Mouse (Mus musculus): ENCODE data around the gene Ttyh3. TPM values are rescaled to one million over a fixed set of nuclear protein-coding genes. Genes with fewer than 3 reads are reported as not detected.
A peak's percentile ranks its signal among the peaks of the same experiment; 100 is the strongest.

Ttyh3 gene
- polyA plus RNA-seq, 1 experiment: 95.1 TPM

DNA sequence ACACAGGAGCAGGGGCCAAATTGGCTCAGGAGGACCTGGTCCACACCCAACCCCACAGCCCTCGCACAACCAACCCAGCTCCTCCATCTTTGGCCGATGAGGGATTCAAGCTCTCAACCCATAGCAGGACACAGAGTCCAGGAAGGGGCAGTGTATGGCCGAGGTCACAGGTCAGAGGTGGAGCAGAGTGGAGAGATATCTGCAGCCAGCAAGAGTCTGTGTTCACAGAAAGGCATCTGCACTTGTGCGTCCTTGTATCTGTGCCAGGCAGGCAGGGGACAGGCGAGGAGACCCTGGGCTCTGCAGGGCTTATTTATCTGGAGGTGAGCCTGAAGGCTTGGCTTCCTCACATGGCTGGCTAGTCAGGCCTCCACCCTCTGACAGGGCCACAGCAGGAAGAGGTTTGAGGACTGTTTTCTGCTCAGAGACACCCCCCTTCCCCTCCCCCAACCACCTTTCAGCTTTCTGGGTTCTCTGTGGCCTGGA is 73.4 kb downstream of the Ttyh3 start:
- WGBS: 47% methylated on average over 5 of the region's 5 CpGs
- TF ChIP-seq POLR2A (IDR thresholded peaks at IDR 0.05; ENCODE audit: low read depth, low read length): no peak
- no peak for TF ChIP-seq CTCF (IDR thresholded peaks at IDR 0.05; ENCODE audit: extremely low read depth, insufficient read depth, insufficient read length, insufficient replicate concordance)
- Histone ChIP-seq H3K4me3 (ENCODE audit: extremely low read depth, insufficient read depth, insufficient read length) (no peak overlapping the region), H3K27ac (ENCODE audit: insufficient read depth, low read length) (peak overlapping the region; percentile 73), H3K4me1 (ENCODE audit: control insufficient read depth, insufficient read depth, insufficient read length) (peaks cover 9% of the 10 kb centered on the region; the same call in 1 of the 2 replicates), H3K36me3 (ENCODE audit: control insufficient read depth, insufficient read depth, low read length) (no peaks in the 10 kb centered on the region), H3K27me3 (ENCODE audit: control insufficient read depth, insufficient read depth, low read length) (no peaks in the 10 kb centered on the region)
- DNase-seq (ENCODE audit: low read depth in 1 of 2, low spot score in 2 of 2): peak; percentile 52 to 65

DNA sequence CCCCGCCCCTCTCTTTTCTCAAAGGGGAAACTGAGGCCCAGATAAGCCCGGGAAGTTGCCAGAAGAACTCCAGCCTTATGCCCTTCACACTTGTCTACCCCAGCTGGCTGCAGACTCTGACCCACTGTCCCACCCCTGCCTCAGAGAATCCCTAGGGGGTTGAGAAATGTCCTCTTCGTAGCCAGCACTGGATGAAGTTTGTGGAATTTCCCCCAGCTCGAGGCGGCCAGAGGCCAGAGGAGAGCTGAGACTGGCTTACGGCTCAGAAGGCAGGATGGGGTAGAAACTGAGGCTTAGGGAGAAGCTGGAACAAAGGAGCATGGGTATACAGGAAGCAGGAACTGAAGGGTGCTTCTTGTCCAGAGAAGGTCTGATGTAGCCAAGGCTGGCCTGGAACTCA is 76.2 kb downstream of the Ttyh3 start:
- WGBS: 92% methylated on average over 6 of the region's 6 CpGs
- DNase-seq (ENCODE audit: low read depth in 1 of 2, low spot score in 2 of 2): no peak
- H3K27ac ChIP-seq (ENCODE audit: insufficient read depth, low read length): no peak overlapping the region; the same call in 1 of the 2 replicates

GRCm38 (mm10) chr5:140571673-140572072 is 77.2 kb downstream of the Ttyh3 start:
- WGBS: 84% methylated on average over 10 of the region's 10 CpGs
- H3K36me3 ChIP-seq (ENCODE audit: control insufficient read depth, insufficient read depth, low read length): no peaks in the 10 kb centered on the region
- no peaks in the 10 kb centered on the region for H3K27me3 ChIP-seq (ENCODE audit: control insufficient read depth, insufficient read depth, low read length)
- no peak overlapping the region for H3K27ac ChIP-seq (ENCODE audit: insufficient read depth, low read length)
- H3K4me1 ChIP-seq (ENCODE audit: control insufficient read depth, insufficient read depth, insufficient read length): peaks cover 27% of the 10 kb centered on the region
- no peak for DNase-seq (ENCODE audit: low read depth in 1 of 2, low spot score in 2 of 2)
- no peak overlapping the region for H3K4me3 ChIP-seq (ENCODE audit: extremely low read depth, insufficient read depth, insufficient read length)
- no peak for TF ChIP-seq CTCF (IDR thresholded peaks at IDR 0.05; ENCODE audit: extremely low read depth, insufficient read depth, insufficient read length, insufficient replicate concordance)
- no peak for TF ChIP-seq POLR2A (IDR thresholded peaks at IDR 0.05; ENCODE audit: low read depth, low read length)

More for the DNA sequence above, 76.2 kb downstream of the Ttyh3 start:
- no peak overlapping the region for H3K4me3 ChIP-seq (ENCODE audit: extremely low read depth, insufficient read depth, insufficient read length)
- H3K4me1 ChIP-seq (ENCODE audit: control insufficient read depth, insufficient read depth, insufficient read length): peaks cover 19% of the 10 kb centered on the region
- no peaks in the 10 kb centered on the region for H3K36me3 ChIP-seq (ENCODE audit: control insufficient read depth, insufficient read depth, low read length)
- TF ChIP-seq CTCF (IDR thresholded peaks at IDR 0.05; ENCODE audit: extremely low read depth, insufficient read depth, insufficient read length, insufficient replicate concordance): no peak
- TF ChIP-seq POLR2A (IDR thresholded peaks at IDR 0.05; ENCODE audit: low read depth, low read length): no peak
- no peaks in the 10 kb centered on the region for H3K27me3 ChIP-seq (ENCODE audit: control insufficient read depth, insufficient read depth, low read length)

- no peak overlapping the region for H3K4me3 ChIP-seq (ENCODE audit: extremely low read depth, insufficient read depth, insufficient read length)
- H3K27ac ChIP-seq (ENCODE audit: insufficient read depth, low read length): no peak overlapping the region
- no peaks in the 10 kb centered on the region for H3K27me3 ChIP-seq (ENCODE audit: control insufficient read depth, insufficient read depth, low read length)
- H3K4me1 ChIP-seq (ENCODE audit: control insufficient read depth, insufficient read depth, insufficient read length): peaks cover 30% of the 10 kb centered on the region
- WGBS: 91% methylated on average over 4 of the region's 4 CpGs
- H3K36me3 ChIP-seq (ENCODE audit: control insufficient read depth, insufficient read depth, low read length): no peaks in the 10 kb centered on the region
- TF ChIP-seq POLR2A (IDR thresholded peaks at IDR 0.05; ENCODE audit: low read depth, low read length) (no peak), CTCF (IDR thresholded peaks at IDR 0.05; ENCODE audit: extremely low read depth, insufficient read depth, insufficient read length, insufficient replicate concordance) (no peak)
- DNase-seq (ENCODE audit: low read depth in 1 of 2, low spot score in 2 of 2): no peak
Measured at GRCm38 (mm10) chr5:140571201-140571600, 77.6 kb downstream of the Ttyh3 start.

Other genes with a start within 250 kb of the Ttyh3 start
- 72.1 and 74.3 TPM in 2 replicates for gene Eif3b, start 229.7 kb downstream of the Ttyh3 start, polyA plus RNA-seq (2012; rRNA removed)
- gene Gm4869, start 203.4 kb downstream of the Ttyh3 start, polyA plus RNA-seq (2012; rRNA removed): 0.07 and 0.12 TPM in 2 replicates
- gene Chst12, start 143.5 kb downstream of the Ttyh3 start, polyA plus RNA-seq (2012; rRNA removed): 28.0 and 31.6 TPM in 2 replicates
- 0.61 and 0.81 TPM in 2 replicates for gene Grifin, start 84.0 kb downstream of the Ttyh3 start, polyA plus RNA-seq (2012; rRNA removed)
- 165 and 240 TPM in 2 replicates for gene Lfng, start 41.7 kb downstream of the Ttyh3 start, polyA plus RNA-seq (2012; rRNA removed)
- gene Iqce, start 53.3 kb upstream of the Ttyh3 start, polyA plus RNA-seq (2012; rRNA removed): 12.2 and 12.5 TPM in 2 replicates
- 28.3 and 40.5 TPM in 2 replicates for gene Brat1, start 56.0 kb upstream of the Ttyh3 start, polyA plus RNA-seq (2012; rRNA removed)
- 17.6 and 19.1 TPM in 2 replicates for gene Amz1, start 75.1 kb upstream of the Ttyh3 start, polyA plus RNA-seq (2012; rRNA removed)
- gene Gna12, start 181.4 kb upstream of the Ttyh3 start, polyA plus RNA-seq (2012; rRNA removed): 66.8 and 67.9 TPM in 2 replicates

Data from spleen, adult 2 months (tissue).